Mouse (Mus musculus): ENCODE measurements around the gene Ric1.

Gene Ric1

DNA sequence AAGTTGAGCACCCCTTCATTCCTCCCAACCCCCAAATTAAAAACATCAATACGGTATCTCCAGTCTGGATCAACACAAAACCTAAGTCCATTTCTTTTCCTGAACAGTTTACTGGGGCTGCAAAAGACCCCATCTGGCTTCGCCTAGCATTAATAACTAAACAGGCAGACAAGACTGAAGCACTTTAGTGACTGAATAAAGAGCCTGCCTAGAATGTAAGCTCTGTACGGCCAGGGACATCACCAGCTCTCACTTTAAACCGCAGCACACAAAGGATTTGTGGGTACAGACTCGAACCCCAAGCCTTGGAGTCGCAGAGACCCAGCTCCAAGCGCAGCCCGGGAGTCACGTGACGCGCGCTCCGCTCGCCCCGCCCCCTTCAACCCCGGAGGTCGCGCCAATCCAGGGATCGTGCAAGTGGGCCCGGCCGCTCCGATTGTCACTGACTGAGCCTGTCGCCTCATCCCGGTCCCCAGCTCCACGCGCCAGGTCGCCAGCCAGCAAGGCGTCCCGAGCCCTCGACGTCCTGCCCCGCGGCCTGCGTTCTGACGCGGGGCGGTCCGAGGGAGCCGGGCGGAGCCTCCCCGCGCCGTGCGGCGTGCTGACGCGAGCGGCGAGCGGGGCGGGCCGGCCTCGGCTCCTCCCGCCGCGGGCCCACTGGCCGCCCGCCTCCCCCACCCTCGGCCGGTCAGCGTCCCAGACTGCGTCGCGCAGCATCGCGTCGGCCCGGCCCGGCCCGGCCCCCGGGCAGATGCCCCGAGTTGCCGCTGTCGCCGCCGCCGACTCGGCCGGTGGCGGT lies at the start of gene Ric1:
Ric1 (plus strand) TSS at position 646 of the 799 bp plus-strand sequence.
- DNase-seq (ENCODE audit: low spot score in 2 of 2), result peak; percentile 80 to 87

DNA sequence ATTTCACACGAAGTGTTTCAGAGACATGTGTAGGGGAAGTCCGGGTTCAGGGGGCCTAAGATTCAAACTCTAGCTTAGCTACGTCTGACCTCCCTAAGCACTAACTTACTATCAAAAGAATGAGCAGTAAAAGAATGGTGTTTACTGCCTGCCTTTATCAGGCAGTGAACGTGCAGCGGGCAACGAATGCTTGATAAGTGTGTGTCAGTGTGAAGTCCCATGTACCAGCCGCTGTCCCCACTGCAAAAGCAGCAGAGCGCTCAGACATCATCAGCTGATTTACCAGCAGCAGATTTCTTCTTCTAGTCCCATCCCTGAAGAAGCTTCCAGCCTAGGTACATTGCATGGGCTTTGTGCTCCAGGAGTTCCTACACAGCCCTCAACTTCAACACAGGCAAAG lies 49.7 kb upstream of the Ric1 start:
- DNase-seq (ENCODE audit: low spot score in 2 of 2), result no peak

DNA sequence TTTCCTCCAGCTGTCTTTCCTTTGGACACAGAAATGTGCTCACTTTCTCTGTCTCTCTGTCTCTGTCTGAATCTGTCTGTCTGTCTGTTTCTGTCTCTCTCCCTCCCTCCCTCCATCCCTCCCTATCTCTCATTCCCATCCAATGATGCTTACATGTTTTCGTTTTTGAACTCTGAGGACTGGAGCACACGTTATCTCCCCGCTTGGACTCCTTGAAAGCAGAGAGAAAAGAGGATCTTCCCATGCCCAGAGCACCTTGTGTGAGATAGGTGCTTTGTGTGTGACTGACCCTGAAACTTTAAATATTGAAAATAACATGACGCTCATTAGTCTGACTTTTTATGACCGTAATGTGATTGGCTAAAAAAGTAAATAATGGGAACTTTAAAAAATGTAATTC lies 49.1 kb upstream of the Ric1 start:
- DNase-seq (ENCODE audit: low spot score in 2 of 2), result no peak

DNA sequence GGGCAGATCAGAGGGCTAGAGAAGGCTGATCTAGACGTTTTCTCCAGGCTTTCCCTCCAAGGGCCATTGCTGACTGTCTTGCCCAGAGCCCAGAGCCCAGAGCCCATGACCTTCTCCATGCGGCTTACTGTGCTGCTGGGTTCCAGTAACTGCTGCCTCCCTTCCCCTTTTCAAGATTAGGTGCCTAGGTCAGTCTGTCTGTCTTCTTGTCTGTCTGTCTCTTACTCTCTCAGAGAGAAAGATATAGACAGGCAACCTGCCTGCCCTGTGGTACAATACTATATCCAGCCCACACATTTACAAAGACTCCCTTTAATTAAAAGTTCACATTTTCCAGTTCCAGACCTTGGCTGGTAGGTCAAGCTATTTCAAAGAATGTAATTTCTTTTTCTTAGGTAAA lies 47.3 kb upstream of the Ric1 start:
- DNase-seq (ENCODE audit: low spot score in 2 of 2), result no peak

DNA sequence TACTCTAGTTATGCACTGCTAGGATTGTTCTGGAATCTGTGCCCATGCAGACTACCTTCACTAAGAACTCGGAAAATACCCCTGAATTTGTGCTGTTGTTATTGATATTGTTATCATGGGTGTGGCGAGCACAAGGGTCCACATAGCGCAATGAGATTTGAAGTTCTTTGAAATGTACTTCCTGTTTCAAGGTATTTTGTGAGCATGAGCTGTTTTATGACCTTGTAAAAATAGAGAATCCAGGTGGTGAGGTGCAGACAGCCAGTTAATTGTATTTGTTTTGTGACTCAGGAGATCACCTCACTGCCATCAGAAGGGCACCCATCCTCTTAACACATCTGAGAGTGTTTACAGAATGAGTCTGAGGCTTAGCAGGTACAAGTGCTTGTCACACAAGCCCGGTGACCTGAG lies 46.9 kb upstream of the Ric1 start:
- DNase-seq (ENCODE audit: low spot score in 2 of 2), result no peak

DNA sequence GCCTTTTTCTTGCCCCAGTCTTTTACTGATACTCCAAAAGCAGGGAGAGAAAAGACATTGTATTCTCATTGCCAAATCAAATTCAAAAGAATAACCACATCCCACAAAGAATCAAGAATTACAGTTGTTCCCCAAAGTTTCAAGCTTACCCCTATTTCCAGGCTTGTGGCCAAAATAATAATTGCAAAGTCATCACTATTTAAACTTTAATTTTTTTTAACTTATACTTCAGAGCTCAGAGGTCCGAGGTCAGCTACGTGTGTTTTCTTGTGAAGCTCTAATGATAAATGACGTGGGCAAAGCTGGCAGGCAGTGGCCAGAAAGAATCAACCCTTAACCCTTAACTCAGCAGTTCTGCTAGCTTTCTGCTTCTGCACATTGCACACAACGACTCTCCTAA lies 43.5 kb upstream of the Ric1 start:
- DNase-seq (ENCODE audit: low spot score in 2 of 2), result no peak

DNA sequence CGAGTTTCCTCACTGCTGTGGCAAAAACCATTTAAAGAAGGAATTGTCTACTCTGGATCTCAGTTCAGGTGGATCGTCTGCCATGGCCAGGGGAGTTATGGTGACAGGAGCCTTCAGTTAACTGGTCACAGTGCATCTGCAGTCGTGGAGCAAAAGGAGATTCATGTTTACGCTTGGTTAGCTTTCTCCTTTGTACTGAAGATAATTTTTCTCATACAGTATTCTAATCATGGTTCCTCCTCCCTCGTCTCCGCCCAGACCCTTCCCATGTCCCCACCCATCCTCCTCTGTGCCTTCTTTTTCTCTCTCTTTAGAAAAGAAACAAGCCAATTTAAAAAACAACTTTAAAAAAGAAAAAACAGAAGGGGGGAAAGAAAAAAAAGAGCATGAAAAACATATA lies 40.5 kb upstream of the Ric1 start:
- no peak for DNase-seq (ENCODE audit: low spot score in 2 of 2)

DNA sequence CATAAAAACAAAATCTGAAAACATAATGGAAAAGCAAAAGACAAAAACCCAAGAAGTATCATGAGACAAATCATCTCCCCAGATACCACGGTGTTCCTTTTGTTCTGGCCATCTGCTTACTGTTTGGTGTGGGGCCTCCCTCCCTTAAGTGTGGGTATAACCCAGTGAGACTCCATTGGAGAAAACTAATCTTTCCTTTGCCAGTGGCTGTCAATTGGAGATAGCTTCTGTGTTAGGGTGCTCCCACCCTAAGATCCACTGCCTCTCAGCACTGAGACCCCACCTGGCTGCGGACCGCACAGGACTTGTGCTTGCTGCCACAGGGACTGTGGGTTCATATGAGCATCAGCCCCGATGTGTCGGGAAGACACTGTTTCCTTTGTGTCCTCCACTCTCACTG lies 39.9 kb upstream of the Ric1 start:
- no peak for DNase-seq (ENCODE audit: low spot score in 2 of 2)

DNA sequence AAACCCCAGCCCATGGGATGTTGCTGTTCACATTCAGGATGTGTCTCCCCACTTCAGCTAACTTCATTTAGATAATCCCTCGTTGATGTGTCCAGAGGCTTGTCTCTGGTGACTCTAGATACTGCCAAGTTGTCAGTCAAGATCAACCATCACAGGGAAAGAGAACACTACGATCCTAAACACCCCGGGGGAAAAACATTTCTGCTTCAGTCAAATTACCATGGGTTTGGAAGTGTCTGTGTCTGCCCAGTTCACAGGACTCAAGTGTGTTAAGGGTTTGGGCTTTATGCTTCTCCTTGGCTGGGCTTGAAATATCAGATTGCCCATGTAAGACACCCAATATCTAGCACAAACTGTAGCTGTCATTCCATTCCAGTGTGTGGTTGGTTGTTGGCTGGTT lies 39.4 kb upstream of the Ric1 start:
- DNase-seq (ENCODE audit: low spot score in 2 of 2), result no peak

DNA sequence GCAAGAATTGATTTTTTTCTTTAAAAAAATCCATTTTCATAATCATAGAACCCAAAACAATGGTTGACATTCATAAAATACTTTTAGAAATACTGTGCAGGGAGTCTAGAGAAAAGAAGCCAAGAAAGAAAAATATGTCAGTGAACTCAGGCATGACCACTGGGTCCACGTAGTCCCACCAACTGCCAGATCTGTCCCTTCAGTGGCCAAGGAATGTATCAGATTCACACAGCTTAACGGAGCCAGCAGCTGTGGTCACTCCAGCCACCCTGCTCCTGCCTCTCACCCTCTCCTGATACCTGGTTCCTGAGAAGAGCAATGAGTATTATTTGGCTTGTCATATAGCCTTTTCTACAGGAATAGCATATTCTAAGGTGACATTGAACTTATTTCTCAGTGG lies 38.7 kb upstream of the Ric1 start:
- no peak for DNase-seq (ENCODE audit: low spot score in 2 of 2)

DNA sequence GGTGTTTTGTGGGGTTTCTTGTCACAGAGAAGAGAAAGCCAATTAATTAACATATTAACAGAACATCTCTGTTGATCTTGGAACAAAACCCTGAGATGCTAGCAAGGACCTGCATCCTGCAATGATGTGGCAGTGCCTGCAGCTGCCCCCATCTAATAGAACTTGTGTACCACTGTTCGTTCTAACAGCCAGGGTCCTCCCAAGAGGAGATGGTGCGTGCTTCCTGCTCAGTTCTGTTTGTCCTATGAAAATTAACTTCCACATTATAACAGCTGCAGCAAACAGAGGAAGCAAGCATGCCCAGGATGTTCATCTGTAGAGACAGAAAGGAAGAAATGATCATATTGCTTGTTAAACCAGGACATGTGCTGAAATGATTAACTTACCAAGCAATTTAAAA lies 37.5 kb upstream of the Ric1 start:
- DNase-seq (ENCODE audit: low spot score in 2 of 2), result no peak

DNA sequence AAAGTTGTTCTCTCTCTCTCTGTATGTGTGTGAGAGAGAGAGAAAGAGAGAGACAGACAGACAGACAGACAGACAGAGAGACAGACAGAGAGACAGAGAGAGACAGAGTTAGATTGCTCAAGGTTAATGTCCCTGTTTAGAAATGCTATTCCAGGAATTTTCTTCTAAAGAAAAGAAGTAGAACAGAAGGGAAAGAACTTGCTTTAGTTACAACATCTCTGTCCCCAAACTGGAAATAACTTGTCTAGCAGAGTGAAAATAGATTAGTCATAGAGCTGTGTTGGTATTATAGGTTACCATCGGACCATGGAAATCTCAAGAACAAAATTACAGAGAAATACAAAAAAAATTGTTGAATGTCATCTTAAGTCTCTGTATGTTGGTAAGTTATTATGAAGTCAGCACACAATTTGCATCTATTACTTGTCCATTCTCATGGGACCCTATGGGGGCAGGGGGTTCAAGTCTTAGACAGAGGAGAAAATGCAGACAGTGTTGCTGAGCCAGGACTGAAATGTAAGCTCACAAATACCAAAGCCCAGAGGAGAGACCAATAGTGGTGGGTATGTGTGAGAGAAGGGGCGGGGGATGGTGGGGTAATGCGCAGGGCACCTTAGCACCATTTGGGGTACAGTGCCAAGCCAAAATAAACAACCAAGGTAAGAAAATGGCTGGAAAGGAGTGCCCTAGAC lies 36.7 kb upstream of the Ric1 start:
- DNase-seq (ENCODE audit: low spot score in 2 of 2), result no peak

DNA sequence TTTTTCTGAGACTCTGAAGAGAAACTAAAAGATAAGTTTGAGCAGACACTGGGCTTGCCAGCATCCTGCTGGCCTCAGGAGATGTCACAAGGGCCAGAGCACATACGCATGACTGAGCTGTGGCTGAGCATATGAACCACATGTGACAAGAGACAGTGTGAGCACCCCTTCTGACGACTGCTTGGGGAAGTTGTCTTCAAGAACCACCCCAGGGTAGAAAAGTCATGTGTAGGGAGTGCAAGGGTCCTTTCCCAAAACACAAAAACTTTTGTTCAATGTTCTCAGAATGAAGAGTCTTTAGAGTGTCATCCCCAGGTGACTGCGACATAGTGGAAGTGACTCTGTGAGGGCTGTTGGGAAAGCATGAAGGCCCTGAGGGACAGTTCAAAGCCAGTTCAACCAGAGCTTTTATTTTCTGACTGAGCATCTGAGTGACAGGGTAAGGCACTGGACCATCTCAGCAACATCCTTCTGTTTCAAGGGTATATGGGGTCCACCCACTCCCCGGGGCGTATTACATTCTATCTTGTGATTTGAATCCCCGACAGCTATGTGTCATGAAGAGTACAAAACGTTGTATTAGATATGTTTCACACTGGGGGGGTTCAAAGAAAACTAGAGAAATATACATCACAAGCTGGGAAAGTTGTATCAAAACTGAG lies 35.4 kb upstream of the Ric1 start:
- no peak for DNase-seq (ENCODE audit: low spot score in 2 of 2)

DNA sequence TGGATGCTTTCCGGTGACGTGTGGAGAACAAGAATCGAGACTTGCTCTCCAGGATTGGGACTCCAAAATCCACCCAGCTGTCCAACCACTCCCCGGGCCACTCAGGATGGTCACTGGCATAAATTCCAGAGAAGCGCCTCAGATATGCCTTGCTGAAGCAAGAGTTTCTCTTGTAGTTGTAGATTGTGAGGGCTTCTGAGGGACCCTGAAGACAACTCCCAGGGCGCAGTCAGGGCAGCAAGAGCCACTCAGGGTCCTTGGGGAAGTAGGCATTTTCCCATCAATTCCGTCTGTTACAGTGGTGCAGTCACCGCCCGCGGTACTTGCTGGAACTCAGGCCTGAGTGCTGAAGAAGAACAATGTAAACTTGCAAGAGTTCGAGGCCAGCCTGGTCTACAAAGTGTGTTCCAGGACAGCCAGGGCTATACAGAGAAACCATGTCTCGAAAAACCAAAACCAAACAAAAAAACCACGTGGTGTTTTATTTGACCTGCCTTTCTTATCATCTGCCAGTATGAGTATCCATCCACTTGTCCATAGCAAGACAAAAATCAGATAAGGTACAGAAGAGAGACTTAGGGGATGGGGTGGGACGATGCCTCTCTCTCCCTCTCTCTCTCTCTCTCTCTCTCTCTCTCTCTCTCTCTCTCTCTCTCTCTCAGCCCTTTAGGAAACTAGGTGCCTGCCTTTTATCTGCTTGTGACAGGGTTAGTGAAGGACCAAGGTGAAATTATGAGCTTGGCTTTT lies 34.6 kb upstream of the Ric1 start:
- no peak for DNase-seq (ENCODE audit: low spot score in 2 of 2)

DNA sequence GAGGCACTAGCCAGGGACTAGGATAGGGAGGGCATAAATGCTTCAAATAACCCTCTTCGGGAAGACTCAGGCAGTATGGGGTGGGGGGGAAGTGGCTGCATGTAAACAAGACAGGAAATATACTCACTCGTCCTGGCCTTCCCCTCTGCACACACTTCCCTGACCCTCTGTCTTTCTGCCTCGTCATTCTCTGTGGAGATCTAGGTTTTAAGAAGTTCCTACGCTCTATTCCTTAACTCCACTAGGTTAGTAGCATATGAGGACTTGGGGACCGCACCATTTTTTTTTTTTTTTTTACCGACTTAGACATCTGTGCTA lies 34.0 kb upstream of the Ric1 start:
- DNase-seq (ENCODE audit: low spot score in 2 of 2), result no peak

DNA sequence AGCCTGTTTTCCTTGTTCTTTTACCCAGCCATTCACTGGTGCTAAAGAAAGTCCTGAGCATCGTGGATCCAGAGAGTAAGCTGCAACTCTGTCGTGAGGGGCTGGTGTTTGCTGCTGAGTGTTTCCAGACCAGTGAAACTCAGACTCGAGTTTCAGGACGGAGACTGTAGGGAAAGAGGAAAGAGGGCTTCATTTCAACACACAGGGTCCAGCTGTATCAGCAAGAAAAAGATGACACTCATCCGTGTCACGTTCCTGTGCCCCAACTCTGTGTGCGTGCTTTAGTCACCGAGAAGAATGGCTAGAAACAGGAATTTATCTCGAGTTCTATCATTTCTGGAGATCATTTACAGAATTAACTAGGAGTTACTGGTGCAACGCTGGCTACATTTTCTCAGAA lies 33.7 kb upstream of the Ric1 start:
- no peak for DNase-seq (ENCODE audit: low spot score in 2 of 2)

DNA sequence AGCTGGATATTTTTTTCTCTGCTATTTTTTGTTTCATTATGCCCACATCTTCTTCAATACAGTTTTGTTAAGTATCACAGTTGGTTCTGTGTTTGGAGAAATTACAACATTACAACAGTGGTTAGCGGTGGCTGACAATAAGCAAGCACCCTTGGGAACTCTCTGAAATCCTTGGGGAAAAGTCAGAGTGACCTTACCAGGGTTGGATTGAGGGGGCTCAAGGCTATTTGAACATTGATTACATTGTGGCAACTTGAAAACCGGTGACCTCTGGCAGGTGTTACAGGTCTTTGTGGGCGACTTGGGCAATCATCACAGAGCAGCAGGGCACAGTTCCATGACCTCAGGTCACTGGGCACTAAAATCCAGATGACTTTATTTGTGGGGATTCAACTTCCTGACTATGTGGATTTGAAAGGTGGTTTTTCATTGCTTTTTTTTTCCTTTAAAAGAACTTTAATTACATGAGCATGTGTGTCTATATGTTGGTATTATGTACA lies 32.2 kb upstream of the Ric1 start:
- no peak for DNase-seq (ENCODE audit: low spot score in 2 of 2)

DNA sequence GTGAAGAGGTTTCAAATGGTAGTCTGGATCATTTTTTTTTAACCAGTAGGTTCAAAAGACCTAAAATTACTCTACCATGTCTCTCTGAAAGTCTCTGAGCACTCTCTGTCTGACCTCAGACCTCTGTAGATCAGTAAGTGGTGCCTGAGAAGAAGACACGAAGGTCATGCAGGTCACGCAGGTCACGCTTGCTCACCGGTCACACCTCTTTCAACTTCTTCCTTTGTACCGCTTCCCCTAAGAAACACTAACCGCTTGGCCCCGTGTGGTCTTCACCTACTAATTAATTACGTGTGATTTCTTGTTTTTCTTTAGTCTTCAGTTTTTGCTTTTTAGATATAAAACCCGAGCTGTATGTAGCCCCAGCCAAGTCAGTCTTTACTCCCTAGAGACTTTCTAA lies 30.6 kb upstream of the Ric1 start:
- DNase-seq (ENCODE audit: low spot score in 2 of 2), result no peak

DNA sequence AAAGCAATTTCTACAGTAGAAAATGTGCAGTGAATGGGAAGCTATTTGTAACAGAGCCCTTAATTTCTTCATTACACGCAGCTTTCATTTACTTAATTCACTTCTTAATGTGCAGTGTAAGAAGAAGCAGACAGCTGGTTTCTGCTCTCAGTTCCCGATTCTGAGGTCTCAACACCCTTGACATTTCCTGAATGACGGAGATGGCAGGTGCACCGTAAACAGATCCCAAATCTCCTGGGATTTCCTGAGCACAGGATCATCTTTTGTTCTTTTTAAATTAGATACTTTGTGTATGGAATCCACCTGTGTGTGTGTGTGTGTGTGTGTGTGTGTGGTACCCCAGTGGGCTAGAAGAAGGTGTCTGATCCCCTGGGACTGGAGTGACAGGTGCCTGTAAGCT lies 27.6 kb upstream of the Ric1 start:
- DNase-seq (ENCODE audit: low spot score in 2 of 2), result no peak

DNA sequence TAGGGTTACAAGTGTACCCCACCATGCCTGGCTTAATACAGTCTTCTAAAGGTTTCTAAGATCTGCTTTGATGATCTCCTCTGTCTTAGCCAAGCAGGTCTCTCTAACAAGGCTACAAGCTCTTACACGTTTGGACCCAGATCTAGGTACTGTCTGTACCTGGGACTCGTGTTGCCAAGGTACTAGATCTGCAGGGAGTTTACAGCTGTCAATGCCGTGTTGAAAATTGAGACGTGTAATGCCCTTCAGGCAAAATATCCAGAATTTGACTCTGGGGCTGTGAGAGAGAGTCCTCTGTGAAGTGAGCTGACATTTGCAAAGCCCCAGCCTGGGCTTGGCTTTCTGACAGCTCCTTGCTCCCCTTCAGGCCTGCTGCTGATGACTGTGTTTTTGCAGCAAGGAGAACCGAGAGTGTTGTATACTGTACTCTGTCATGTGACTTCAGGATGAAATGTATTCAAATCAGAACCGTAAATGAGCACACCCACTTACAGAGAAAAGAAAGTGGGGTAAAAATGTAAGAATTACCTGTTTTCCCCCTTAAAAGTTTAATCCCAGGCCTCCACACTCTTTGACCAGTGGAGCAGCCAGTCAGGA lies 26.0 kb upstream of the Ric1 start:
- DNase-seq (ENCODE audit: low spot score in 2 of 2), result no peak

DNA sequence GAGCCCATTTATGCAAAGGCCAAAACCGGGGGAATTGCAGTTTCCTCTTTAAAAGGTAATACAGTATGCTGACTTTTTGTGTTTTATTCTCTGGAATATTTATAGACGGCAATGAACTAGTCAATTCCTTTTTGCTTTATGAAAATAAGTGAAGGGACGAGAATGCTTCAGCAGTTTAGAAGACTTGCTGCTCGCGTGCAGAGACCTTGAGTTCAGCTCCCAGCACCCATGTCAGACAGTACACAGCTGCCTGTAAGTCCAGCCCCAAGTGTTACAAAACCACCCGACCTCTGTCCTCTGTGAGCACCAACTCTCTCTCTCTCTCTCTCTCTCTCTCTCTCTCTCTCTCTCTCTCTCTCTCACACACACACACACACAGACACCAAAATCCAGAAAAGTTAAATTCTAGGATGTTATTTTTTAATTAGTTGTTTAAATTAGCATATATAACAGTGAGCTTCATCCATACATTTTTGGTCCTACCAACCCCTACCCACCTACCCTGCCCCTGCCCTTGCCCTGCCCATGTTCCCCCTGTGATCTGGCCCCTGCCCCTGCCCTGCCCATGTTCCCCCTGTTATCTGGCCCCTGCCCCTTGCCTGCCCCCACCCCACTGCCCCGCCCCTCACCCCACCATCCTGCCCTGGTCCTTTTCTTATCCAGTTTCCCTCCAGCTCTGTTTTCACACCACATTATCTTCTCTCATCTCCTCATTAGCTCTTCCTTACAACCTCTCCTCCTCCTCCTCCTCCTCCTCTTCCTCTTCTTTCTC lies 25.1 kb upstream of the Ric1 start:
- no peak for DNase-seq (ENCODE audit: low spot score in 2 of 2)

All from frontal cortex, postnatal 10 days (tissue).